Mouse (Mus musculus) liver, adult (tissue): ENCODE results near the gene Grip1.
A peak's percentile ranks its signal among the peaks of the same experiment; 100 is the strongest.

Experiments
- GATA4 ChIP-seq: IDR thresholded peaks from 2 replicates; pipeline ENCODE4 v1.6.1; 2014; ENCODE audit warnings: mild to moderate bottlenecking, low read length; ENCODE audit not compliant: insufficient replicate concordance

Gene Grip1

DNA sequence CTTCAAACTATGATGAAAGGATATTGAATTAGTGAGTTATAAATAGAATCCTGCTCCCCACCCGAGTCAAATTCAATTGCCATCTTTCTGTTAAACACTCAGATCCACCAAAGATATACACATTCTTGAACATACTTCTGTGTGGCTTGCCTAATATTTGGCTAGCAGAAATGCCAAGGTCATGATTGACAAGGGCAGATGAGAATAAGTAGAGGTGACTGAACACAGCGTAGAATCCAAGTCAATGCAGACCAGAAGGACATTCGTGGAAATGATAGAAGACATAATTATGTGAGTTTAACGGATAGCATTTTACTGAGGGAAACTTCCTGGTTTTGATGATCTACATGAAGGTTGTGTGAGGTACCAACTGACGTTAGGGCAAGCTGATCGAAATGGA, 153.9 kb downstream of the Grip1 start:
- no peak for TF ChIP-seq GATA4

DNA sequence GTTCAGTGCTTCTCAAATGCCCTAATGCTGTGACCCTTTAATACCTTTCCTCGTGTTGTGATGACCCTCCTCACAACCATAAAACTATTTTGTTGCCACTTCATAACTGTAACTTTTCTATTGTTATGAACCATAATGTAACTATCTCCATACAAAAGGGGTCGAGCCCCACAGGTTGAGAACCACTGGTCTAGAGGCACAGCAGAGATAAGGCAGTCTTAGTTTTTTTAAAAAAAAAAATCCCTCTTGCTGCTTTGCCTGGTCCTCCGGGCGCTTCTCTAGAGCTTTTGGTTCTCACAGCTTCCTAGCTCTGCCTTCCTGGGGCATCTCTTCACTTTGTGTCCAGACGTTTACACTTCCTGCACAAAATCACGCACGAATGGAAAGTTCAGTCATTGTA, 155.4 kb downstream of the Grip1 start:
- TF ChIP-seq GATA4: no peak

DNA sequence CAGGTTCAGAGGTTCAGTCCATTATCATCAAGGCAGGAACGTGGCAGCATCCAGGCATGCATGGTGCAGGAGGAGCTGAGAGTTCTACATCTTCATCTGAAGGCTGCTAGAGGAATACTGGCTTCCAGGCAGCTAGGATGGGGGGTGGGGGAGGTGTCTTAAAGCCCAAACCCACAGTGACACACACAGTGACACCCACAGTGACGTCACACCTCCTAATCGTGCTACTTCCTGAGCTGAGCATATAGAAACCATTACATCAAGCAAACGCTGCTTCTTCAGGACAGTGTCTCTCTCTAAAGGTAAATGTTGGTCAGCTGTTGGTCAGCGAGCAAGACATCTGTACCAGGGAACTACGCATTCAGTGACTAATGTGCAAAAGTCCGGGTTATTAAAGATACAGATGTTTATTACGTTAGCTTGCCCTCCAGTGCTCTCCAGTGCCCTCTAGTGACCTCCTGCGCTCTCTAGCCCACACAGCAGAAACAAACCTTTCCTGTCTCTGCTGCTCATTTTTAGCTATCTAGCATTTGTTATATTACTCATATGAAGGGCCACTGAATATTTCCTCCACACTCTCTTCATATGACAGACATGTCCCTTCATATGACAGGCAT, 156.8 kb downstream of the Grip1 start:
- no peak for TF ChIP-seq GATA4

DNA sequence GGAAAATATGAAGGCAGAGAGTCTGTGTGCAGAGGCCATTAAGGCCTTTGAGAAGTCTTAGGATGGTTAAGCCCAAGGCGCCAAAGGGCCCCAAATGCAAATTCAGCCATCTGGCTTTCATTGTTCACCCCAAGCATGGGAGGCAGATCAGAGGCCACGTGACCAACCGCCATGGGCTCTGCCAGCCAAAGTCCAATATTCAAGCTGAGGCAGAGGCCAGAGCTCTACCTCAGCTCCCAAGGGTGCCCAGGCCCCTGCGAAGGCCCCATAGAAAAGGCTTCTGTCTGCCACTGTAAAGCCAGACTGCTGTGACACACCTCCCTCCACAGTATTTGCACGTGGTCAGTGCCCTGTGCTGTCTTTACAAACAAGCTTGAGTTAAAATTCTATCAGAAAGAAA, 158.4 kb downstream of the Grip1 start:
- TF ChIP-seq GATA4: no peak

DNA sequence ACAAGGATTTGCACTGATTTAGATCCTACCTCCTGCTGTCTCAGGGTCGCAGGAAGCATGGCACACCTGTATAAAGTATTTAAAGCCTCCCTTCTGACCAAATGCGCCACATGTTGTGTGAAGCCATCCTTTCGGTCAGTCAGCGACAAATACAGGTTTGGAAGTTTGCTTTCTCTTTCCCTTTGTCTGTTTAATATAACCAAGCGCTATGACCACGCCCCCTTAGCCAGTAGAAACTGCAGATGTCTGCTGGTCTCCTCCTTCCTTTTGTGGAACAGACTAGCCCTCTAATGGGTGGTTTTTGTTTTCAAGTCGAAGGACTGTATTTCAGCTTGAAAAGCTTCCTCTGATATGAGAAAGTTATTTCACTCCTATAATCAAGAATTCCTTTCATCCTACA, 161.1 kb downstream of the Grip1 start:
- TF ChIP-seq GATA4: no peak

DNA sequence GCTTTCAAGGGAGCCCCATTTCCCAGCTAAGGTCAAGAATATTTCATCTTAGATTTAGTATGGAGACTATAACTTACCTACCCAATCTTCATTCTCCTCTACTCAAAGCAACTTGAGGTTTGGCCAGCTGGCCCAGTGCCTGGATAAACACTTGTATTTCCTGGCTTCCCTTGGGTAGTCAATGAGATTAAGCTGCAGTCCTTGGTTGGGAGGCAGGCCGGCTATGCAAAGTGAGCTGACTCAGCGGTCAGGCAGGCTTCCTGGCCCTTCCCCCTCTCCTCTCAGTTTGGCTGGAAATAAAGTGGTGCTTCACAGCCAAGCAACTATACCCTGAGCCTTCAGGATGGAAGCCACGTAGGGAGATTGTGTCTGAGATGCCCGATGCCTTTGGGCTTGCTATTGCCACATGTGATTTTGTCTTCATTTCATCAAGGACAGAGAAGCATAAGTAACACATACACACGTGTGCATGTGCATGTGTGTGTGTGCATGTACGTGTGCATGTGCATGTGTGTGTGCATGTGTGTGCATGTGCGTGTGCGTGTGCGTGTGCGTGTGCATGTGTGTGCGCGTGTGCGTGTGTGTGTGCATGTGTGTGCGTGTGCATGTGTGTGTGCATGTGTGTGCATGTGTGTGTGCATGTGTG, 161.7 kb downstream of the Grip1 start:
- TF ChIP-seq GATA4: peak; percentile 55; the same call in 1 of the 2 replicates

DNA sequence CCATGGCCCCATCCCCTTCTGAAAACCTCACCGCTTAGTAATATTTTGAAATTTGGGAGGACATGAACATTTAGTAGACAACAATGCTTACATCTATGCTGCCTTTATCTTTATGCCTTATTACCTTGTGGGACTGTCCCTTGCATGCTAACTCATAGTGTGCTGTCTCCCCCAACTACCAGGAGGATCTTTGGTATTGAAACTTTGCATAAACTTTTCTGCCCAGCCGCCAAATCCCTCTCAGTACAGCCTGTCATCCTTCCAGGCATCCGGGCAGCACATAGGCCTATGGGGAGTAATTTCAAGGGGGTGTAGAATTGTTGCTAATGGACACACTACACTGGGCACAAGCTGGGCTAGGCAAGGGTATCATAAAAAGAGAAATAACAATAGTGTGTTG, 162.4 kb downstream of the Grip1 start:
- no peak for TF ChIP-seq GATA4

DNA sequence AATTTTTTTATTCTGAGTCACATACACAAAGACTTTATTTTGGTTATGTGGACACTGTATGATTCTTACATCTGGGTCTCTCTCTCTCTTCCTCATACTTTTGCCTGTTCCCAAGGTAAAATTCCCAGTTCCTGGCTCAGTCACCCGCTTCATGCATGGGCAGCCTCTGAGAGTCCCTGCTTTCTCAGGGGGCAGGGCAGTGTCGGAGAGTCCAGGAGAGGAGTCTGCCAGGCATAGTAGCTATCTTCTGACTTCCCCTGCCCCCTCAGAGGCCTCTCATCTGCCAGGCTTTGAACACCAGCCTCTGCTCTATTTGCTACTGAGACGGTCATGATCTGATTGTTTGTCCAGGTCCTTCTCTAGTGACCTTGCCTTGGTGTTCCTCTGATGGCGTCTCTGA, 175.0 kb downstream of the Grip1 start:
- TF ChIP-seq GATA4: no peak

DNA sequence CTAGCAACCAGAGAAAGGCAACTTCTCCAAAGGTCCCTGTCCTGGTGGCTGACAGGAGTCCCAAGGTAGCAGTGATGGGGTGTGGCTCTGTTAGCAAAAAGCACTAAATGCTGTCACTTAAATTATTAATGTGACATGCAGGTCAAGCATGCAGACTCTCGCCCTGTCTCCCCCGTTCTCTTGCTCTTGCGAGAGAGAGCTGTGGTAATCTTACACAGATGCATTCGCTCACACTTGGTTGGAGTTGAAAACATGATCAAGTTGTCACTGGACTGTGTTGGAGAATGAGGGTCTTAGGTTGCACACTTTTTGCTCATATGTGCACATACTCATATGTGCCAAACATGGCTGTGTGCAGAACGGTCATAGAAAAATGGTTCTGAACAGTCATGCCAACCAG, 176.8 kb downstream of the Grip1 start:
- no peak for TF ChIP-seq GATA4

DNA sequence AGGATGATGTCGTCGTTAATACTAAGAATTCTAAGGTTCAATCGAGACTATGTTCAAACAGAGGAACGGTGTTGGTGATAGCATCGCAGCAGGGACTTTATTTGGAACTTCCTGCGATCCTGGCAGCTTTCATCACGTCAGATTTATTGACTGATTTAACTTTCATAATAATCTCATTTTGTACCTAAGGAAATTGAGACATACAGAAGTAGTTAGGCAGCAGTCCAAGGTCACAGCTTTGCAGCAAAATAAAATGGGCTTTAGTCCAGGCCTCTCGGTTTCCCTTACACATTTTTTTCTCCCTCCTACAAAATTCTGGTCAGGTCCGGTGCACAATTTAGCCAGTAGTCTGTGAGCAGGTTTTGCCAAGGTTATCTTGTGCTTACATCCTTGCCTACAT, 178.3 kb downstream of the Grip1 start:
- TF ChIP-seq GATA4: no peak

DNA sequence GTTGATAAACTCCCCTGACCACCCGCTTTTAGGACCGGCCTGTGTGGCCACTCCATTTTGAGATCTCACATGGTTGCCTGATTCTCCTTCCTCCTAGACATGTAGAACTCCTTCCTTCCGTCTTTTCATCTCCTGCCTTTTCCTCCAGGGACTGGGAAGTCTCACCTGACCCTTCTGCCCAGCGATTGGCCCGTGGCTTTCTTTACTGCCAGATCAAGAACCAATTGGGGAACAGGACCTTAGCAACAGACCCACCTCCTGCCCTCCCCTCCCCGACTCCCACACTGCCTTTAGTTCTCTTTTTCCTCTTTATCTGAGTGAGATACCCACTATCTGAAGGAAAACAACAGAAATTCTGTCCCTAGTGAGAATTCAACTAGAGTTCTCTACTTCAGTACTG, 180.9 kb downstream of the Grip1 start:
- TF ChIP-seq GATA4: no peak

DNA sequence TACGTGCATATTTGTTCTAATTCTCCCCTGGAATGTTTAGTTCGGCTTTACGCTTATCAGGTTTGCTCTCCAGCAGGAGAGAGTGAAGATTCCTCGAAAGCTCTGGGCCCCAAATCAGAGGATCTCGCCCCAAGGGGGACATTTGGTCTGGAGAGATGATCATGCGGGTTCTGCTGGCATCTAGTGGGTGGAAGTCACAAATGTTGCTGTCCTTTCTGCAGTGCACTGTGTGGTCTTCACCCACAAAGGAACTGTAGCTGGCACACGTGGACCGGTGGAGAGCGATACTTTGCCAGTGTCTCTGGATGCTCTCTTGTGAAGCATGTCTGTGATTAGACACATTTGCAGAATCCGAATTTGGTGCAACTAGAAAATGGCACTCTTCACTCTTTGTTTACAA, 186.9 kb downstream of the Grip1 start:
- no peak for TF ChIP-seq GATA4

DNA sequence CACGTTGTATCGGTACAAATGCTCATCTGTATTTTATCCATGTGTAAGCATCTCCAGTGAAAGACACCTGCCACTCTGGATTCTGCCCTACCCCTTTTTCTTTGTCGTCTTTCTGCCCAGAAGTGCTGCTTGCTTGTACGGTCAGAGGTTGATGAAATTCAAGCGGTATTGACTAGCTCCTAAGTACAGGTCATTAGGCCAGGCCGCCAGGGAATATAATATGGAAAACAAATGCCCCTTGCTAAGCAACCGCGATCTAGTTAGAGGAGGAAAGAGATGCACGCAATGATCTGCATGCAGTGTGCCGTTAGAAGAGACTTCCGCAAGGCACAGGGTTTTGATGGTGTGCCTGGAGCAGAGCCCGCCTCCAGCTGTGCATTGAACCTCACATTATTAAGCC, 187.4 kb downstream of the Grip1 start:
- TF ChIP-seq GATA4: no peak

DNA sequence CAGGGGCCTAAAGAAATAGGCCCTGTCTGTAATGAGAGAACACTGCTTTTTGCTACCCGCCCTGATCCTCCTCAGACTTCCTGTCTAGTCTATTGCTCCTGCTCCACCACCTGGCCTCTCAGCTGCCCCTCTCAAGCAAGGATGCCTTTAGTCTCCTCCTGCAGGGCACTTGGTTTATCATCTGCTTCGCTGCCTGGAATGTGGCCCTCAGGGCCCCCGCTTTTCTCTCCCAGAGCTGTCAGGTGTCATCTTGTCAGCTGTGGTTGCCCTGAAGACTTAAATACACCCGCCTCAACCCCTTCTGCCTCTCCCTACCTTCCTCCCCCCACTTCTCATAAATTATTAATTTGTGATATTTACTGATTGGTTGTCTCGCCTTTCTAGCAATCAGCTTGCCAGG, 190.7 kb downstream of the Grip1 start:
- TF ChIP-seq GATA4: no peak

DNA sequence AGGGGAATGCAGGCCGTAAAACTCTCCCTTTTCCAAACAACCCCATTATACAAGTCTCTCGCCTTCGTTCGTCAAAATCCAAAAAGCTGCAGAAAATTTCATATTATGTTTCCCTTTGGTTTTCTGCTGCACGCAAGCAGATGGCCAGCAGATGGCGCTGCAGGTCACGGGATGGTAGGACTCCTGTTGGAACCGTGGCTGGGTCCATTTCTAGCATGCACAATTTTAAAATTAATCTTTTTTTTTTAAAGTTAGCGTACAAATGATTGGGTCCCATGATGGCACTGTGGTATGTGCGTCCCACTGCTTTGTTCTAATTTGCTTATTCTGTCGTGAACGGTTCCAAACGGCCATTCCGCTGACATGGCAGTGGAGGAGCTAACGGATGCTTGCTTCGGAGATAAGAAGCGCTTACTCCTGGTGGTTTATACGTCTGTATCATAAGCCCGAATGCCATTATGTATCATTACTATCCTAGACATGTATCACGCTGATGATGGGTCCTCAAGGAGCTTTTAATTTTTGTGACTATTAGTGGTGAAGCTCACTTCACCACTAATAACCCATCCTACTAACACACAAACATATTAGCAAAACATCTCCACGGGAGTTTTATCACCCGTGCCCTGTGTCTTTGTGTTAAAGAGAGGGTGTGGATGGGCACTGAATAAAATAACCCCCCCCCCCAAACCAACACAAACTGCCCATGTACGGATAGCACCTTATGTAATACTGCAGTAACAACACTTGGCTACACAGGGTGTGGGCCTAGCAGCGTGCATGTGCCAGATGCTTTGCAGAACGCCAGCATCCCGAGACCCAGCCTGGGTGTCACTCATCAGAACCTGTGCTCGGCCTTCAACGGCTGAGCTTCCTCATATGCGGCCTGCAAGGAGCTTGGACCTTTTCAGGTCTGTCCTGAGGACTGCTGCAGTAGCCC, 193.1 kb downstream of the Grip1 start:
- no peak for TF ChIP-seq GATA4
